Comparison of ENCODE assay signal across 10 mouse cellular contexts in the genomic region with DNA sequence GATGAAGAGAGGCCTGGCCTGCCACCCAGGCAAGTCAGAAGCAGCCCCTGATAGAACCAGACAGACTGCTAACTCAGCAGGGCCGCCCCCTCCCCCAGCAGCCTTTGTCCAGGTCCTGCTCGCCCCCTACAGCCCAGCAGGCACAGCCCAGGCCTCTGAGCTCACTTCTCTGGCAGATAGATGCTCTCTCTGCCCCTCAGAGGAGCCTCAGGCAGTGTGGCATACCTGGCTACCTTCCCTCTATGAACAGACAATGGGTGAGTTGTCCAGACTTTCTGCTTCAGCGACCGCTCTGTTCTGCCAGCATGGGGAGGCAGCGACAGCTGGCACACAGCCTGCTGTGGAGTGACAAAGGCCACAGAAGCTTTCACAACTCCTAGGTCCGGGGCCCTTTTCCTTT. TPM values are rescaled to one million over a fixed set of nuclear protein-coding genes. Genes with fewer than 3 reads are reported as not detected.
DNase-seq lines count a peak whose midpoint lies in the region; ATAC-seq and TF ChIP-seq lines count a peak whose summit lies in the region.
"Had no signal": no experiment of that assay in that cellular context is flagged by ENCODE, and none has a peak within 500 bp of the region (broad histone marks: within the 10 kb centered on the region; RNA-seq: fewer than 3 reads in every experiment).

No protein-coding gene starts in this region.

- WGBS in heart, embryonic 14.5 days, result 62% methylated on average over 6 of the region's 6 CpGs
- 16% methylated on average over 6 of the region's 6 CpGs for WGBS in forebrain, embryonic 10.5 days
- 14% methylated on average over 6 of the region's 6 CpGs for WGBS in midbrain, embryonic 11.5 days

- H3K9me3 ChIP-seq in heart, embryonic 14.5 days (ENCODE audit: control insufficient read depth, low read length), result no peaks in the 10 kb centered on the region
- H3K9me3 ChIP-seq in forebrain, embryonic 10.5 days, result no peaks in the 10 kb centered on the region
- no peaks in the 10 kb centered on the region for H3K9me3 ChIP-seq in midbrain, embryonic 11.5 days (ENCODE audit: control insufficient read depth, low read length)
- H3K9me3 ChIP-seq: embryonic facial prominence, embryonic 15.5 days had no signal

- no peak for TF ChIP-seq CTCF in Patski (IDR thresholded peaks at IDR 0.05)

- in situ Hi-C loops in Patski (cut with MboI; ENCODE audit: low pct_unique_long_range_greater_than_20kb), result no loop called here

- peak overlapping the region; percentile 34; the same call in 1 of the 2 replicates for H3K9ac ChIP-seq in heart, embryonic 14.5 days (ENCODE audit: low read length)
- peak overlapping the region; percentile 14 for H3K9ac ChIP-seq in midbrain, embryonic 11.5 days (ENCODE audit: low read length)
- H3K9ac ChIP-seq: embryonic facial prominence, embryonic 15.5 days; liver, embryonic 14.5 days had no signal

- H3K4me2 ChIP-seq in heart, embryonic 14.5 days (ENCODE audit: low read length), result no peak overlapping the region
- 0 out of 2 replicates have a peak overlapping the region, but pooled peaks have one; percentile 9 for H3K4me2 ChIP-seq in midbrain, embryonic 11.5 days

- H3K36me3 ChIP-seq in heart, embryonic 14.5 days (ENCODE audit: control insufficient read depth, insufficient read depth, low read length), result no peaks in the 10 kb centered on the region
- H3K36me3 ChIP-seq in forebrain, embryonic 10.5 days (replicated peaks), result no peaks in the 10 kb centered on the region
- H3K36me3 ChIP-seq in midbrain, embryonic 11.5 days (ENCODE audit: control insufficient read depth, insufficient read depth, low read length), result no peaks in the 10 kb centered on the region
- H3K36me3 ChIP-seq: embryonic facial prominence, embryonic 15.5 days had no signal

- POLR2A ChIA-PET in Patski (lab: Charles Lee), result no interaction called here

- no peak for DNase-seq in heart, adult 8-10 months (ENCODE audit: low spot score)
- no peak for DNase-seq in Patski (ENCODE audit: low read depth, low spot score)
- peak; percentile 42 for DNase-seq in forebrain, embryonic 10.5 days (ENCODE audit: extremely low spot score, low spot score)
- peak; percentile 92 for DNase-seq in midbrain, embryonic 11.5 days (ENCODE audit: low spot score, missing footprints)
- no peak for DNase-seq in ovary, adult 18-20 months (ENCODE audit: low spot score)
- no peak for DNase-seq in frontal cortex, postnatal 36 days (ENCODE audit: low spot score in 2 of 2)

- no peak for ATAC-seq in heart, embryonic 14.5 days (ENCODE audit: insufficient number of reproducible peaks, insufficient read depth, low FRiP score, low read depth)
- ATAC-seq in Patski, result peak; percentile 53
- ATAC-seq in midbrain, embryonic 11.5 days (ENCODE audit: low FRiP score), result no peak
- no peak for ATAC-seq in frontal cortex, adult (ENCODE audit: low TSS enrichment)

- H3K27ac ChIP-seq in heart, embryonic 14.5 days (replicated peaks in 1 of 2; ENCODE audit: control insufficient read depth in 1 of 2, insufficient read depth in 1 of 2, low read depth in 2 of 2, low read length in 2 of 2), result no peak overlapping the region
- H3K27ac ChIP-seq in forebrain, embryonic 10.5 days, result peak overlapping the region; percentile 81
- peak overlapping the region; percentile 75 for H3K27ac ChIP-seq in midbrain, embryonic 11.5 days (ENCODE audit: low read depth, low read length)
- H3K27ac ChIP-seq: embryonic facial prominence, embryonic 15.5 days; liver, embryonic 14.5 days had no signal

- H3K4me3 ChIP-seq in heart, embryonic 14.5 days (ENCODE audit: control insufficient read depth in 1 of 2, insufficient read depth in 1 of 2, low read depth in 1 of 2, low read length in 2 of 2), result no peak overlapping the region
- H3K4me3 ChIP-seq in forebrain, embryonic 10.5 days, result peak overlapping the region; percentile 4; the same call in 1 of the 2 replicates
- no peak overlapping the region for H3K4me3 ChIP-seq in midbrain, embryonic 11.5 days (ENCODE audit: low read depth, low read length)
- H3K4me3 ChIP-seq: embryonic facial prominence, embryonic 15.5 days had no signal

- H3K27me3 ChIP-seq in heart, embryonic 14.5 days (ENCODE audit: control insufficient read depth, insufficient read depth, low read length), result no peaks in the 10 kb centered on the region
- no peaks in the 10 kb centered on the region for H3K27me3 ChIP-seq in Patski
- peaks cover 46% of the 10 kb centered on the region for H3K27me3 ChIP-seq in forebrain, embryonic 10.5 days (ENCODE audit: poor library complexity, severe bottlenecking)
- H3K27me3 ChIP-seq in midbrain, embryonic 11.5 days (ENCODE audit: control insufficient read depth, insufficient read depth, low read length), result no peaks in the 10 kb centered on the region

- H3K4me1 ChIP-seq in heart, embryonic 14.5 days (ENCODE audit: control insufficient read depth in 2 of 2, insufficient read depth in 2 of 2, low read length in 2 of 2), result peaks cover 31% of the 10 kb centered on the region in 2 experiments
- H3K4me1 ChIP-seq in forebrain, embryonic 10.5 days, result peaks cover 95% of the 10 kb centered on the region
- H3K4me1 ChIP-seq in midbrain, embryonic 11.5 days (ENCODE audit: control insufficient read depth, insufficient read depth, low read length), result peaks cover 46% of the 10 kb centered on the region

- CTCF ChIA-PET in Patski (lab: Charles Lee), result interaction anchor here (1.3 kb wide), 1 partner anchor 11 kb away, joined by 3 read pairs; no protein-coding TSS in a partner anchor

RNA-seq across cellular contexts. Expression of gene Rassf4, which starts 3.6 kb away (rescaled TPM):
- 8.0 and 9.4 TPM in 2 replicates for polyA plus RNA-seq in heart, embryonic 14.5 days (2014; fragmentation: Nextera tagmentation; extraction: Ambion mirVana)
- 1 to 10 TPM; 3.7 to 7.0 (median 5.1) TPM for total RNA-seq in heart, adult 8-10 months (2022)
- 0.71 TPM for polyA plus RNA-seq in Patski (2021)
- 12.1 and 15.2 TPM in 2 replicates for polyA plus RNA-seq in forebrain, embryonic 10.5 days (2016; fragmentation: Nextera tagmentation; extraction: Ambion mirVana)
- 41.2 and 42.6 TPM in 2 replicates for polyA plus RNA-seq in midbrain, embryonic 11.5 days (2014; fragmentation: Nextera tagmentation; extraction: Ambion mirVana)

RNA-seq across cellular contexts. Expression of gene Depp1, which starts 19.7 kb away (rescaled TPM):
- 40.6 and 45.7 TPM in 2 replicates for polyA plus RNA-seq in heart, embryonic 14.5 days (2014; fragmentation: Nextera tagmentation; extraction: Ambion mirVana)
- total RNA-seq in heart, adult 8-10 months (2022), result 10 to 100 TPM; 32.2 to 58.5 (median 41.2) TPM
- 11.1 TPM for polyA plus RNA-seq in Patski (2021)
- polyA plus RNA-seq in forebrain, embryonic 10.5 days (2016; fragmentation: Nextera tagmentation; extraction: Ambion mirVana), result 5.4 and 6.7 TPM in 2 replicates
- polyA plus RNA-seq in midbrain, embryonic 11.5 days (2014; fragmentation: Nextera tagmentation; extraction: Ambion mirVana), result 6.5 and 6.8 TPM in 2 replicates

RNA-seq across cellular contexts. Expression of gene Zfp422, which starts 41.3 kb away (rescaled TPM):
- polyA plus RNA-seq in heart, embryonic 14.5 days (2014; fragmentation: Nextera tagmentation; extraction: Ambion mirVana), result 83.6 and 86.5 TPM in 2 replicates
- total RNA-seq in heart, adult 8-10 months (2022), result 10 to 100 TPM; 13.6 to 15.5 (median 14.8) TPM
- 43.7 TPM for polyA plus RNA-seq in Patski (2021)
- polyA plus RNA-seq in forebrain, embryonic 10.5 days (2016; fragmentation: Nextera tagmentation; extraction: Ambion mirVana), result 299 and 311 TPM in 2 replicates
- 369 and 397 TPM in 2 replicates for polyA plus RNA-seq in midbrain, embryonic 11.5 days (2014; fragmentation: Nextera tagmentation; extraction: Ambion mirVana)

RNA-seq across cellular contexts. Expression of gene Tmem72, which starts 46.6 kb away (rescaled TPM):
- 0.07 and 0.09 TPM in 2 replicates for polyA plus RNA-seq in heart, embryonic 14.5 days (2014; fragmentation: Nextera tagmentation; extraction: Ambion mirVana)
- total RNA-seq in heart, adult 8-10 months (2022), result under 1 TPM in 3 of 4 experiments, not detected in 1; 0.03 TPM
- polyA plus RNA-seq in Patski (2021), result 7.8 TPM
- polyA plus RNA-seq in forebrain, embryonic 10.5 days (2016; fragmentation: Nextera tagmentation; extraction: Ambion mirVana), result 0.05 TPM in 2 replicates
- 0.08 and 0.10 TPM in 2 replicates for polyA plus RNA-seq in midbrain, embryonic 11.5 days (2014; fragmentation: Nextera tagmentation; extraction: Ambion mirVana)

Comparison
In these comparisons a context has a peak if more than half of its experiments do, and no peak if none do; other contexts are left out.
1. H3K27ac ChIP-seq: peak in forebrain, embryonic 10.5 days (single experiment) and midbrain, embryonic 11.5 days (single experiment); none in heart, embryonic 14.5 days (0 of 2).
2. DNase-seq: peak in forebrain, embryonic 10.5 days (single experiment) and midbrain, embryonic 11.5 days (single experiment); none in heart, adult 8-10 months (single experiment), Patski (single experiment), ovary, adult 18-20 months (single experiment) and frontal cortex, postnatal 36 days (0 of 2).